Mouse (Mus musculus) hindbrain, postnatal 0 days (tissue): Measurements from ENCODE around the gene Myo1h. TPM values are rescaled to one million over a fixed set of nuclear protein-coding genes. Genes with fewer than 3 reads are reported as not detected.

ENCODE experiments used
- ATAC-seq: fragments of 200-750 bp; cut with Nextera tagmentation; 2 replicates; pipeline ENCODE4 v1.8.0; 2017; ENCODE audit warnings: mild to moderate bottlenecking, moderate TSS enrichment, moderate library complexity
- DNase-seq: peaks from one replicate; pipeline ENCODE4 v3.0.0-alpha.2; 2015; ENCODE audit warnings: low spot score
- H3K27ac ChIP-seq: fragments of 300-500 bp; sonication (generic); 2 replicates; pipeline ENCODE4 v1.5.1; 2014; ENCODE audit warnings: mild to moderate bottlenecking
- H3K27me3 ChIP-seq: fragments of 300-500 bp; sonication (generic); 2 replicates; pipeline ENCODE4 v1.6.1; 2014; ENCODE audit warnings: low read length, mixed read lengths; ENCODE audit not compliant: insufficient read depth
- H3K36me3 ChIP-seq: fragments of 300-500 bp; sonication (generic); 2 replicates; pipeline ENCODE4 v1.6.1; 2014; ENCODE audit warnings: low read length, mixed read lengths; ENCODE audit not compliant: insufficient read depth
- H3K4me1 ChIP-seq: fragments of 300-500 bp; sonication (generic); 2 replicates; pipeline ENCODE4 v1.6.1; 2014; ENCODE audit warnings: antibody characterized with exemption, low read length, mixed read lengths; ENCODE audit not compliant: insufficient read depth
- H3K4me2 ChIP-seq: fragments of 300-500 bp; sonication (generic); 2 replicates; pipeline ENCODE4 v1.6.1; 2014; ENCODE audit warnings: low read depth, mild to moderate bottlenecking, low read length, moderate library complexity, mixed read lengths
- H3K4me3 ChIP-seq: fragments of 300-500 bp; sonication (generic); 2 replicates; pipeline ENCODE4 v1.5.1; 2014; ENCODE audit warnings: low read length
- H3K9ac ChIP-seq: fragments of 300-500 bp; sonication (generic); replicated peaks from 2 replicates; pipeline ENCODE4 v1.6.1; 2014; ENCODE audit warnings: mild to moderate bottlenecking, low read length, moderate library complexity, mixed read lengths
- H3K9me3 ChIP-seq: fragments of 300-500 bp; sonication (generic); 2 replicates; pipeline ENCODE4 v1.6.1; 2016; ENCODE audit warnings: low read length, mixed read lengths
- CTCF ChIP-seq: IDR thresholded peaks from 2 replicates; pipeline ENCODE4 v1.5.1; 2016; ENCODE audit warnings: antibody characterized with exemption, control low read depth, low read depth
- WGBS: fragments of 180-500 bp; shearing (Covaris S2); extraction: QIAGEN DNeasy Blood & Tissue Kit; methylation state at CpG from one replicate; pipeline ENCODE4 v1.1.7; 2014; 5-methylcytosine and 5-hydroxymethylcytosine counted together
- polyA plus RNA-seq: library from polyadenylated mRNA; unstranded; fragments of >200 nt; fragmentation: Nextera tagmentation; extraction: Ambion mirVana; gene quantifications from 2 replicates; pipeline ENCODE4 v1.2.1, GENCODE M21; 2015
- total RNA-seq: library from RNA; depleted of rRNA; stranded (reverse); fragments of >200 nt; gene quantifications from 2 replicates; pipeline ENCODE4 v1.2.3, GENCODE M21; 2014

Myo1h gene
- total and polyA plus RNA-seq, 2 experiments from 2014 or later: 0.56 TPM; not detected in 1

GRCm38 (mm10) chr5:114342996-114343395 lies 54.0 kb downstream of the Myo1h start:
- WGBS: 83% methylated on average over 5 of the region's 5 CpGs
- Histone ChIP-seq H3K36me3 (no peaks in the 10 kb centered on the region), H3K4me1 (no peaks in the 10 kb centered on the region), H3K27ac (no peak overlapping the region), H3K4me2 (no peak overlapping the region), H3K9ac (no peak overlapping the region), H3K4me3 (no peak overlapping the region), H3K9me3 (no peaks in the 10 kb centered on the region), H3K27me3 (no peaks in the 10 kb centered on the region)
- DNase-seq: no peak
- ATAC-seq: no peak
- TF ChIP-seq CTCF: no peak

- Histone ChIP-seq H3K4me2 (no peak overlapping the region), H3K4me1 (no peaks in the 10 kb centered on the region), H3K27ac (no peak overlapping the region), H3K9ac (no peak overlapping the region), H3K36me3 (no peaks in the 10 kb centered on the region), H3K9me3 (no peaks in the 10 kb centered on the region), H3K27me3 (no peaks in the 10 kb centered on the region), H3K4me3 (no peak overlapping the region)
- no peak for DNase-seq
- no peak for ATAC-seq
- WGBS: 86% methylated on average over 7 of the region's 7 CpGs
- no peak for TF ChIP-seq CTCF
Observed at GRCm38 (mm10) chr5:114343612-114344011, 54.6 kb downstream of the Myo1h start.

GRCm38 (mm10) chr5:114345538-114345937 lies 56.6 kb downstream of the Myo1h start:
- no peak for ATAC-seq

GRCm38 (mm10) chr5:114347005-114347404 lies 58.0 kb downstream of the Myo1h start:
- no peaks in the 10 kb centered on the region for H3K27me3 ChIP-seq
- no peak for TF ChIP-seq CTCF
- DNase-seq: no peak
- no peak overlapping the region for H3K9ac ChIP-seq
- H3K4me2 ChIP-seq: no peak overlapping the region
- H3K27ac ChIP-seq: no peak overlapping the region
- 84% methylated on average over 10 of the region's 10 CpGs for WGBS
- H3K9me3 ChIP-seq: no peaks in the 10 kb centered on the region
- no peaks in the 10 kb centered on the region for H3K36me3 ChIP-seq
- H3K4me1 ChIP-seq: no peaks in the 10 kb centered on the region
- H3K4me3 ChIP-seq: no peak overlapping the region
- no peak for ATAC-seq

More at GRCm38 (mm10) chr5:114345538-114345937, 56.6 kb downstream of the Myo1h start:
- TF ChIP-seq CTCF: no peak
- Histone ChIP-seq H3K9ac (no peak overlapping the region), H3K36me3 (no peaks in the 10 kb centered on the region), H3K4me3 (no peak overlapping the region), H3K4me2 (no peak overlapping the region), H3K27me3 (no peaks in the 10 kb centered on the region), H3K27ac (no peak overlapping the region), H3K9me3 (no peaks in the 10 kb centered on the region), H3K4me1 (no peaks in the 10 kb centered on the region)
- no peak for DNase-seq
- WGBS: 58% methylated on average over 3 of the region's 3 CpGs

- H3K4me2 ChIP-seq: no peak overlapping the region
Observed at GRCm38 (mm10) chr5:114351490-114351889, 62.5 kb downstream of the Myo1h start.

GRCm38 (mm10) chr5:114356250-114356935 lies 67.4 kb downstream of the Myo1h start:
- Histone ChIP-seq H3K4me2 (0 out of 2 replicates have a peak overlapping the region, but pooled peaks have one; percentile 5), H3K27ac (peak overlapping the region; percentile 9; the same call in 1 of the 2 replicates), H3K9me3 (no peaks in the 10 kb centered on the region), H3K4me3 (no peak overlapping the region), H3K36me3 (no peaks in the 10 kb centered on the region), H3K4me1 (no peaks in the 10 kb centered on the region), H3K27me3 (no peaks in the 10 kb centered on the region), H3K9ac (no peak overlapping the region)
- peak; percentile 73 for TF ChIP-seq CTCF
- ATAC-seq (peak; percentile 75), DNase-seq (peak; percentile 74)
- 25% methylated on average over 7 of the region's 7 CpGs for WGBS

More at GRCm38 (mm10) chr5:114351490-114351889, 62.5 kb downstream of the Myo1h start:
- Histone ChIP-seq H3K36me3 (no peaks in the 10 kb centered on the region), H3K27ac (no peak overlapping the region), H3K4me1 (no peaks in the 10 kb centered on the region), H3K9ac (no peak overlapping the region), H3K27me3 (no peaks in the 10 kb centered on the region), H3K4me3 (no peak overlapping the region), H3K9me3 (no peaks in the 10 kb centered on the region)
- WGBS: 64% methylated on average over 10 of the region's 10 CpGs
- ATAC-seq (no peak), DNase-seq (no peak)
- TF ChIP-seq CTCF: peak; percentile 18; the same call in 1 of the 2 replicates
